Mouse (Mus musculus) MEL (cell line): Measurements from ENCODE around the gene Sgk1. TPM values are rescaled to one million over a fixed set of nuclear protein-coding genes. Genes with fewer than 3 reads are reported as not detected.

Experiments
- DNase-seq: peaks from one replicate; pipeline ENCODE4 v3.0.0; 2011; ENCODE audit warnings: low read depth, low spot score
- H3K27ac ChIP-seq: 2 replicates; pipeline ENCODE4 v1.5.1; 2012; ENCODE audit warnings: low read depth, mild to moderate bottlenecking, control low read depth, low read length, moderate library complexity; ENCODE audit not compliant: control insufficient read depth
- H3K27me3 ChIP-seq, 2 experiments: fragments of 150-350 bp in 1 of 2; sonication (generic) in 1 of 2; 2 replicates each; pipeline ENCODE4 v1.6.1; 2012; ENCODE audit warnings: low read length in 2 of 2, mild to moderate bottlenecking in 2 of 2, improper control_type of control experiment in 1 of 2, moderate library complexity in 1 of 2; ENCODE audit not compliant: insufficient read depth in 2 of 2, control insufficient read depth in 1 of 2
- H3K36me3 ChIP-seq, 2 experiments: 2 replicates each; pipeline ENCODE4 v1.6.1; 2012 to 2014; ENCODE audit warnings: low read length in 2 of 2, improper control_type of control experiment in 1 of 2, inconsistent platforms in 1 of 2, mild to moderate bottlenecking in 1 of 2; ENCODE audit not compliant: insufficient read depth in 2 of 2, control insufficient read depth in 1 of 2
- H3K4me1 ChIP-seq, 2 experiments: fragments of 150-350 bp in 1 of 2; sonication (generic) in 1 of 2; 2 replicates each; pipeline ENCODE4 v1.6.1; 2012; ENCODE audit warnings: low read length in 2 of 2, improper control_type of control experiment in 1 of 2, mild to moderate bottlenecking in 1 of 2; ENCODE audit not compliant: insufficient read depth in 2 of 2, control insufficient read depth in 1 of 2
- H3K4me3 ChIP-seq, 2 experiments: fragments of 150-350 bp in 1 of 2; sonication (generic) in 1 of 2; 2 replicates each; pipeline ENCODE4 v1.5.1; 2012; ENCODE audit warnings: low read depth in 2 of 2, low read length in 2 of 2, mild to moderate bottlenecking in 2 of 2, moderate library complexity in 2 of 2, control low read depth in 1 of 2, improper control_type of control experiment in 1 of 2; ENCODE audit not compliant: control insufficient read depth in 1 of 2, insufficient read depth in 1 of 2
- H3K79me2 ChIP-seq: 2 replicates; pipeline ENCODE4 v1.6.1; 2012; ENCODE audit warnings: mild to moderate bottlenecking, low read length, moderate library complexity; ENCODE audit not compliant: control insufficient read depth, poor library complexity, insufficient read depth
- H3K9ac ChIP-seq: 2 replicates; pipeline ENCODE4 v1.6.1; 2012; ENCODE audit warnings: low read depth, mild to moderate bottlenecking, control low read depth, low read length, moderate library complexity; ENCODE audit not compliant: control insufficient read depth, poor library complexity, severe bottlenecking
- H3K9me3 ChIP-seq: fragments of 150-350 bp; sonication (generic); replicated peaks from 2 replicates; pipeline ENCODE4 v1.6.1; 2012; ENCODE audit warnings: mild to moderate bottlenecking, low read length, improper control_type of control experiment, moderate library complexity; ENCODE audit not compliant: insufficient read depth
- BHLHE40 ChIP-seq: IDR thresholded peaks from 2 replicates; pipeline ENCODE4 v1.6.1; 2012; ENCODE audit warnings: low read depth, mild to moderate bottlenecking, inconsistent platforms, low read length, improper control_type of control experiment, borderline replicate concordance
- CTCF ChIP-seq, 3 experiments: IDR thresholded peaks in 2 of 3; conservative IDR thresholded peaks in 1 of 3; 2 replicates each; pipeline ENCODE4 v1.5.1; 2011 to 2012; ENCODE audit warnings: low read length in 3 of 3, low read depth in 2 of 3, mild to moderate bottlenecking in 2 of 3, improper control_type of control experiment in 1 of 3, inconsistent platforms in 1 of 3, mixed read lengths in 1 of 3, moderate library complexity in 1 of 3; ENCODE audit not compliant: control insufficient read depth in 1 of 3, insufficient read depth in 1 of 3, poor library complexity in 1 of 3, severe bottlenecking in 1 of 3
- E2F4 ChIP-seq: IDR thresholded peaks from 2 replicates; pipeline ENCODE4 v1.6.1; 2011; ENCODE audit warnings: low read depth, low read length, improper control_type of control experiment, borderline replicate concordance
- HCFC1 ChIP-seq: IDR thresholded peaks from 2 replicates; pipeline ENCODE4 v1.6.1; 2012; ENCODE audit warnings: low read depth, mild to moderate bottlenecking, inconsistent platforms, low read length, improper control_type of control experiment, moderate library complexity
- JUND ChIP-seq: IDR thresholded peaks from 2 replicates; pipeline ENCODE4 v1.6.1; 2011; ENCODE audit warnings: low read depth, mild to moderate bottlenecking, improper control_type of control experiment, low read length
- MEF2A ChIP-seq: IDR thresholded peaks from 2 replicates; pipeline ENCODE4 v1.6.1; 2014; ENCODE audit warnings: low read depth, mild to moderate bottlenecking, inconsistent platforms, low read length, improper control_type of control experiment; ENCODE audit not compliant: poor library complexity, insufficient replicate concordance, severe bottlenecking; ENCODE audit errors: extremely low read depth
- MXI1 ChIP-seq: IDR thresholded peaks from 2 replicates; pipeline ENCODE4 v1.6.1; 2011; ENCODE audit warnings: mild to moderate bottlenecking, low read depth, low read length, improper control_type of control experiment
- NRF1 ChIP-seq: IDR thresholded peaks from 2 replicates; pipeline ENCODE4 v1.6.1; 2014; ENCODE audit warnings: low read depth, mild to moderate bottlenecking, inconsistent platforms, low read length, improper control_type of control experiment, moderate library complexity; ENCODE audit not compliant: poor library complexity, insufficient read depth, severe bottlenecking
- RCOR1 ChIP-seq: IDR thresholded peaks from 2 replicates; pipeline ENCODE4 v1.6.1; 2012; ENCODE audit warnings: low read depth, mild to moderate bottlenecking, inconsistent platforms, low read length, improper control_type of control experiment
- TCF12 ChIP-seq: IDR thresholded peaks from 2 replicates; pipeline ENCODE4 v1.6.1; 2014; ENCODE audit warnings: low read depth, mild to moderate bottlenecking, inconsistent platforms, low read length, improper control_type of control experiment, moderate library complexity
- UBTF ChIP-seq: IDR thresholded peaks from 2 replicates; pipeline ENCODE4 v1.6.1; 2012; ENCODE audit warnings: low read depth, mild to moderate bottlenecking, inconsistent platforms, low read length, improper control_type of control experiment, moderate library complexity, borderline replicate concordance; ENCODE audit not compliant: insufficient read depth
- ZC3H11A ChIP-seq: IDR thresholded peaks from 2 replicates; pipeline ENCODE4 v1.6.1; 2012; ENCODE audit warnings: low read depth, mild to moderate bottlenecking, inconsistent platforms, low read length, improper control_type of control experiment
- ZNF384 ChIP-seq: IDR thresholded peaks from 2 replicates; pipeline ENCODE4 v1.6.1; 2012; ENCODE audit warnings: low read depth, mild to moderate bottlenecking, inconsistent platforms, low read length, improper control_type of control experiment
- polyA plus RNA-seq, 2 experiments: library from polyadenylated mRNA; stranded (reverse) in 1 of 2; unstranded in 1 of 2; fragments of >175 nt in 1 of 2; fragments of >200 nt in 1 of 2; gene quantifications; 2 replicates each; pipeline versions ENCODE4 v1.2.1 to v1.2.4; 2012; ENCODE audit warnings: low replicate concordance in 2 of 2, low read depth in 1 of 2; ENCODE audit not compliant: insufficient read length in 2 of 2, insufficient read depth in 1 of 2, missing spikeins in 1 of 2
- total RNA-seq: library from RNA; depleted of rRNA; stranded (reverse); fragments of 300-350 nt; gene quantifications from 2 replicates; pipeline ENCODE4 v1.2.3, GENCODE M21; 2012

Gene Sgk1
- total and polyA plus RNA-seq, 3 experiments, result 1.6 to 3.2 TPM; not detected in 1

- peaks cover 2 to 3% of the 10 kb centered on the region in 2 experiments; a peak in 2 of 4 replicates for H3K27me3 ChIP-seq
- H3K36me3 ChIP-seq, result no peaks in the 10 kb centered on the region
- no peaks in the 10 kb centered on the region for H3K4me1 ChIP-seq
- H3K27ac ChIP-seq, result no peak overlapping the region
- H3K79me2 ChIP-seq, result no peaks in the 10 kb centered on the region
- no peaks in the 10 kb centered on the region for H3K9me3 ChIP-seq
- no peak for DNase-seq
- H3K4me3 ChIP-seq, result no peak overlapping the region
- TF ChIP-seq NRF1 (no peak), TCF12 (no peak), E2F4 (no peak), ZC3H11A (no peak), CTCF (IDR thresholded peaks at IDR 0.05 in 2 of 3, conservative IDR thresholded peaks at IDR 0.05 in 1 of 3; ENCODE audit: control insufficient read depth in 1 of 3, insufficient read depth in 1 of 3, low read depth in 2 of 3, low read length in 3 of 3, poor library complexity in 1 of 3, severe bottlenecking in 1 of 3) (no peak), MXI1 (no peak), UBTF (no peak), ZNF384 (no peak), RCOR1 (no peak), HCFC1 (no peak), JUND (no peak)
- no peak overlapping the region for H3K9ac ChIP-seq
These were observed 50.8 kb downstream of the Sgk1 start for GRCm38 (mm10) chr10:21932791-21933190.

- no peak for TF ChIP-seq MEF2A
- TF ChIP-seq, all 39 proteins: peak for 0
- Histone ChIP-seq H3K36me3 (no peaks in the 10 kb centered on the region), H3K4me3 (no peak overlapping the region), H3K9ac (no peak overlapping the region), H3K27me3 (peaks cover 2 to 3% of the 10 kb centered on the region in 2 experiments; a peak in 2 of 4 replicates), H3K4me1 (no peaks in the 10 kb centered on the region), H3K27ac (no peak overlapping the region), H3K79me2 (no peaks in the 10 kb centered on the region), H3K9me3 (no peaks in the 10 kb centered on the region)
- DNase-seq, result no peak
These were observed 52.8 kb downstream of the Sgk1 start for GRCm38 (mm10) chr10:21934826-21935225.

- Histone ChIP-seq H3K9me3 (no peaks in the 10 kb centered on the region), H3K79me2 (no peaks in the 10 kb centered on the region), H3K4me3 (no peak overlapping the region), H3K27me3 (peaks cover 0 to 3% of the 10 kb centered on the region in 2 experiments; a peak in 2 of 4 replicates), H3K27ac (no peak overlapping the region), H3K9ac (no peak overlapping the region), H3K36me3 (0 out of 4 replicates have a peak, but pooled peaks cover 0 to 3% of the 10 kb centered on the region in 2 experiments)
- peak; percentile 5 for DNase-seq
- TF ChIP-seq E2F4, result no peak
- TF ChIP-seq BHLHE40, result no peak
- TF ChIP-seq, all 39 proteins: peak for 0
- H3K4me1 ChIP-seq, result no peaks in the 10 kb centered on the region
These were observed 54.7 kb downstream of the Sgk1 start for GRCm38 (mm10) chr10:21936513-21937221.
